Mouse (Mus musculus) bone marrow macrophage, adult 2 months (primary cell): ENCODE measurements at regions not wholly inside any gene's neighbourhood (a gene's known extent, or its start where the extent isn't known, plus 50 kb on each side); places are given as distances from the start of the nearest gene placed in this dataset.

ENCODE experiments used
- H3K27ac ChIP-seq: 2 replicates; pipeline ENCODE4 v1.5.1; 2012; ENCODE audit warnings: low read depth, low read length; ENCODE audit not compliant: insufficient read depth
- H3K4me1 ChIP-seq: 2 replicates; pipeline ENCODE4 v1.6.1; 2012; ENCODE audit warnings: low read length; ENCODE audit not compliant: control insufficient read depth, insufficient read depth
- H3K4me3 ChIP-seq: 2 replicates; pipeline ENCODE4 v1.5.1; 2012; ENCODE audit warnings: mild to moderate bottlenecking, low read length, moderate library complexity; ENCODE audit not compliant: insufficient read depth
- CTCF ChIP-seq: IDR thresholded peaks from 2 replicates; pipeline ENCODE4 v1.5.1; 2012; ENCODE audit warnings: low read depth, mild to moderate bottlenecking, low read length, moderate library complexity
- POLR2A ChIP-seq: IDR thresholded peaks from 2 replicates; pipeline ENCODE4 v1.6.1; 2012; ENCODE audit warnings: mild to moderate bottlenecking, low read depth, low read length, borderline replicate concordance

- Histone ChIP-seq H3K4me1 (peaks cover 22% of the 10 kb centered on the region), H3K4me3 (no peak overlapping the region), H3K27ac (no peak overlapping the region)
- TF ChIP-seq POLR2A, result no peak
- no peak for TF ChIP-seq CTCF
Observed at GRCm38 (mm10) chr1:137929764-137930163, 245.7 kb downstream of the Ptprc start.

GRCm38 (mm10) chr1:137928522-137928921, 247.0 kb downstream of the Ptprc start:
- no peak overlapping the region for H3K4me3 ChIP-seq
- no peak overlapping the region for H3K27ac ChIP-seq
- no peak for TF ChIP-seq POLR2A
- TF ChIP-seq CTCF, result no peak
- peaks cover 26% of the 10 kb centered on the region for H3K4me1 ChIP-seq

- TF ChIP-seq CTCF, result no peak
- no peak for TF ChIP-seq POLR2A
- Histone ChIP-seq H3K4me3 (no peak overlapping the region), H3K4me1 (peaks cover 26% of the 10 kb centered on the region), H3K27ac (no peak overlapping the region)
Observed at GRCm38 (mm10) chr1:137927953-137928352, 247.6 kb downstream of the Ptprc start.

- Histone ChIP-seq H3K4me1 (peaks cover 29% of the 10 kb centered on the region), H3K4me3 (no peak overlapping the region), H3K27ac (no peak overlapping the region)
- TF ChIP-seq CTCF, result no peak
- no peak for TF ChIP-seq POLR2A
Observed at GRCm38 (mm10) chr1:137926326-137926725, 249.2 kb downstream of the Ptprc start.

DNA sequence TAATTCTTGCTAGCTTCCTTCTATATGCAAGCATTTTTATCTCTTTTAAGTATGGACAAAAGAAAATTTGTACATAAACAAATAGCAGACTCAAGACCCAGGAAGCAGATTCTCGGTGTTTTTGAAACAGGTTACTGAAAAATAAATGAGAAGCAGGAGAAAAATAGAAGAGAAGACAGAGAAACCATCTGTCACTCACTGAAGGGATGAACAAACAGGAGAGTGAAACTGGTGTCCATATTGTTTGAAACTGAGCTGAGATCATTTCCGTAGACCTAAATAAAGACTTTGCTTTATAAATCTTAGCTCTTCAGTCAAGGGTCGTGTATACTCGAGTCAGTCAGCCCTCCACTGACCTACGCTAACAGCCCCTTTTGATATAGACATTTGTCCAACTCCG, 251.4 kb downstream of the Ptprc start:
- H3K4me3 ChIP-seq, result no peak overlapping the region
- peaks cover 31% of the 10 kb centered on the region for H3K4me1 ChIP-seq
- H3K27ac ChIP-seq, result no peak overlapping the region
- TF ChIP-seq POLR2A (no peak), CTCF (no peak)

GRCm38 (mm10) chr1:137923705-137924104, 251.8 kb downstream of the Ptprc start:
- H3K4me1 ChIP-seq, result peaks cover 31% of the 10 kb centered on the region
- no peak overlapping the region for H3K27ac ChIP-seq
- TF ChIP-seq CTCF, result no peak
- no peak for TF ChIP-seq POLR2A
- H3K4me3 ChIP-seq, result no peak overlapping the region

GRCm38 (mm10) chr1:137922769-137923168, 252.7 kb downstream of the Ptprc start:
- Histone ChIP-seq H3K4me3 (no peak overlapping the region), H3K4me1 (peaks cover 31% of the 10 kb centered on the region), H3K27ac (no peak overlapping the region; the same call in 1 of the 2 replicates)
- TF ChIP-seq POLR2A, result no peak
- no peak for TF ChIP-seq CTCF

- Histone ChIP-seq H3K4me3 (peak overlapping the region; percentile 38), H3K27ac (peak overlapping the region; percentile 85), H3K4me1 (peaks cover 33% of the 10 kb centered on the region)
- TF ChIP-seq POLR2A (no peak), CTCF (no peak)
Observed at GRCm38 (mm10) chr1:137921592-137921991, 253.9 kb downstream of the Ptprc start.

DNA sequence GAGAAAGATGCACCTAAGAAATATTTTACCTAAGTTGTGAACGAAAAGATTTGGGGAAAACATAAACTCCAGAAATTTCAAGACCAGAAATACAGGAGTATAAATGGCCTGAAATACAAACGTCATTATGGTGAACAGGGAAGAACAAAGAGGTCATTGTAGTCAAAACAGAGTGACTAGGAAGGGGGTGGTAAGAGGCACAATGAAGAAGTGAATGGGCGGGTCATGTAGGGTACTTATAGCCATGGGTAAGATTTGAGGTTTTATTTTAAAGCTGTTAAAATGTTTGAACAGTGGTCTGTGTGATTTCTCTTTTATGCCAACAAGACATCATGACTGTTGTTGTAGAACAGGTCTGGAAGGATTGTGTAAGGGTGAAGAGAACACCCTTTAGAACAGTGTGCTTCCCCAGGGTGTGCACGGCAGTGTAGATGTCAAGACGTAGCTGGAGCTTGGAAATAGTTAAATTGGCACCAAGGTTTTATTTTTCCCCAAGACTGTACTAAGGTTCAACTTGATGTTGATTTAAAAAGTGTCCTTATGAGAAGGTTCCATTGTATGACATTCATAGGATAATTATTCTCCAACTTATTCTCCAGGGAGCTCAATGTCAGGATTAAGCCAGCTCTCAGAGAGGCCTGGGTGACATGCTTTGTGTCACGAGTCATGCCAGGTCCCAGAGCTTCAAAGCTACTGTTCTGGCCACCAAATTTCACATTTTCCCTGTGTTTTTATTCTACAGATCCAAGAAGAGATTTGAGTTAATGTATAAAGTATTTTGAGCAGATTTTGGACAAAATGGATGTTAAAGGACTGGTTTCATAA, 255.6 kb downstream of the Ptprc start:
- TF ChIP-seq POLR2A (no peak), CTCF (no peak)
- H3K4me1 ChIP-seq, result peaks cover 24% of the 10 kb centered on the region
- no peak overlapping the region for H3K27ac ChIP-seq
- H3K4me3 ChIP-seq, result no peak overlapping the region

- peaks cover 16% of the 10 kb centered on the region for H3K4me1 ChIP-seq
- no peak for TF ChIP-seq CTCF
- TF ChIP-seq POLR2A, result no peak
- H3K27ac ChIP-seq, result no peak overlapping the region
- no peak overlapping the region for H3K4me3 ChIP-seq
Observed at GRCm38 (mm10) chr1:137917449-137917848, 258.1 kb downstream of the Ptprc start.
